Mouse (Mus musculus): ENCODE data around the gene Gsta1.
"Not testable (repeated sequence)": the region's sequence is repeated elsewhere in the genome, so short reads cannot be mapped to it uniquely, and the experiment has no call there.

Gene Gsta1

GRCm38 (mm10) chr9:78230461-78230860, at the start of gene Gsta1:
Gene Gsta1 (plus strand): TSS chr9:78230656.
- DNase-seq (ENCODE audit: low spot score in 2 of 2), result not testable (repeated sequence)

- DNase-seq (ENCODE audit: low spot score in 2 of 2), result not testable (repeated sequence)
These were observed 48.0 kb upstream of the Gsta1 start, which contains the start of gene Gsta4 for GRCm38 (mm10) chr9:78182474-78182873. Gene Gsta4 (plus strand): TSS chr9:78182774.

DNA sequence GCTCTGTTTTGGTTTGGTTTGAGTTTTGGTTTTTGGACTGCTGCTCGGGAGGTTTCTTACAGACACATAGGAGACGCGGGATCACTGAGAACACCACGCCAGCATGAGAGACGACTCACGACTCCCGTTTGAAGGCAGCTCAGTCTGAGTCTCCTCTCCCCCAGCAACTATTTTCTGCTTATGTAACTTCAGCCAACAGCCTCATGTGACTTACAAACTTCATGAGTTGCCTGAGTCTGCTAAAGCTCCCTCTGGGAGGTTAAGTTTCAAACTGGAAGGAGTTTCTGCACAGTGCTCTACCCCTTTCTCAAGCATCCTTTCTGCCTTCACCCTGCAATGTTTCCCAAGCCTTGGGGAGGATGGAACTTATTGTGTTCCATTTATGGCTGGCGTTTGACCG, 44.8 kb upstream of the Gsta1 start:
- no peak for DNase-seq (ENCODE audit: low spot score in 2 of 2)

- no peak for DNase-seq (ENCODE audit: low spot score in 2 of 2)
These were observed 41.5 kb upstream of the Gsta1 start for GRCm38 (mm10) chr9:78188910-78189309.

DNA sequence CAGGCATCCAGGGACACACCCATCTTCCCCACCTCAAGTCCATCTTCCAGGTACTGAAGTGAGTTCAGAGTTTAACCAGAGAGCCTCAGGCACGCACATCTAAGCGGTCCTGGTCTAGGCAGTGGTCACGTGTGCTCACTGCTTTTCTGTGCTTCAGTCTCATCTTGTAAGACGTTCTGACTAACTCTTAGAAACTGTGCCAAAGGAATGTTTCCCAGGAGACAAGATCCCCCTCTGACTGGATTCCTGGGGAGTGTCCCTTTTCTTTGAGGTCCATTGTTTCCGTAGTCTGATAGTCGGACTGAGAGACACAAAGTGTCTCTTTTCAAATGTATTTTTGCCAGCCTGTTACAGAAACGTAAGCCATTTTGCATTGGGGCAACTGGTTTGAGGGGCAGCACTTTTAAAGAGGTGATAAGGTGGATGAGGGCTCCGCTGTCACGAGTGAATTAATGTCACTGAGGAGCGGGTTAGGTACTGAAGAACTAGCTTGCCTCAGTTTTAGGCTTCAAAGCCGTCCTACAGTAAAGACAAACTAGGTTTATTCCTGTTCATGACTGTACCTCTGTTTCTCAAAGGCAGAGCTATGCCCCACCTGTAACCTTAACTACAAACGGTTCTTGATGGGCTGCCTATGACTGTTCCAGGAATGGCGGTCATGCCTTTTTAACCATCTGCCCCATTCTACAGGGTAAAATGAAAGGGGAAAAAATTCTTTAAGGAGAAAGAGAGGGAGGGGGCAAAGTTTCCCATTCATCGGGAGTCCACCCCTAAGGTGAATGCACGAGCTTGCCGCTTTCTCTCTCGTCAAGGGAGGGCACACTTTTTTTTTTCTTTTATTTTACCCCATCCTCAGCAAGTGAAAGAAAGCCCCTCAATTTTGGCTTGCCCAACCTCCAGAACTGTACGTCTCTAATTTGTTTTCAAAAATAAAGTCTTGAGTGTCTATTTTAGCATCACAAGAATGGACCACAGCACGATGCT, 39.5 kb upstream of the Gsta1 start:
- no peak for DNase-seq (ENCODE audit: low spot score in 2 of 2)

GRCm38 (mm10) chr9:78191736-78192135, 38.7 kb upstream of the Gsta1 start:
- peak in 1 of 2 experiments; percentile 51 for DNase-seq (ENCODE audit: low spot score in 2 of 2)

GRCm38 (mm10) chr9:78193902-78194597, 36.4 kb upstream of the Gsta1 start:
- peak; percentile 53 to 58 for DNase-seq (ENCODE audit: low spot score in 2 of 2)

DNA sequence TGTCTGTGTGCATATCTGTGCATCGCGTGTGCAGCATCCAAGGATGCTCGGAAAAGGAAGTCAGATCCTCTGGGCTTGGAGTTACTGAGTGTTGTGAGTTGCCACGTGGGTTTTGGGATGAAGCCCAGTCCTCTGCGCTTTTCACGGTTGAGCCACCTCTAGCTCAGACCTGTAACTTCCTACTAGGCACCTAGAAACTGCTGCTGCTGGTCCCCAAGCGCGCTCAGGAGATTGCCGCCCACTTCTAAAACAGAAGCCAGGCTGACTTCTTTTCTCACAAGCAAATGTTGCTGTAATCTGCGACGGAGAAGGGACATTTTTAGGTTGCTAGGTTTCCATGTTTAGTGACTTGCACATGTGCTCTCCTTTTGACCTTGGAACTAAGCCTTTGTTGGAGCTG, 35.4 kb upstream of the Gsta1 start:
- DNase-seq (ENCODE audit: low spot score in 2 of 2), result no peak

- DNase-seq (ENCODE audit: low spot score in 2 of 2), result no peak
These were observed 32.7 kb upstream of the Gsta1 start for GRCm38 (mm10) chr9:78197801-78198200.

- DNase-seq (ENCODE audit: low spot score in 2 of 2), result no peak
These were observed 26.3 kb upstream of the Gsta1 start for GRCm38 (mm10) chr9:78204194-78204593.

GRCm38 (mm10) chr9:78208956-78209355, 21.5 kb upstream of the Gsta1 start:
- no peak for DNase-seq (ENCODE audit: low spot score in 2 of 2)

- DNase-seq (ENCODE audit: low spot score in 2 of 2), result no peak
These were observed 20.4 kb upstream of the Gsta1 start for GRCm38 (mm10) chr9:78210079-78210478.

- DNase-seq (ENCODE audit: low spot score in 2 of 2), result no peak
These were observed 19.6 kb upstream of the Gsta1 start for GRCm38 (mm10) chr9:78210821-78211220.

DNA sequence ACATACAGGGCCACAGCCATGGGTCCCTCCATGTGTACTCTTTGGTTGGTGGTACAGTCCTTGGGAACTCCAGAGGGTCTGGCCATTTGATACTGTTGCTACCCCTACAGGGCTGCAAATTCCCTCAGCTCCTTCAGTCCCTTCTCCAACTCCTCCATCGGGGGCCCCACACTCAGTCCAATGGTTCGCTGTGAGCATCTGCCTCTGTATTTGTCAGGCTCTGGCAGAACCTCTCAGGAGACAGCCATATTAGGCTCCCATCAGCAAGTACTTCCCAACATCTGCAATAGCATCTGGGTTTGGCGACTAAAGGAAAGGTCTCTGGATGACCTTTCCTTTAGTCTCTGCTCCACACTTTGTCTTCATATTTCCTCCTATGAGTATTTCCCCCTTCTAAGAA, 18.9 kb upstream of the Gsta1 start:
- no peak for DNase-seq (ENCODE audit: low spot score in 2 of 2)

DNA sequence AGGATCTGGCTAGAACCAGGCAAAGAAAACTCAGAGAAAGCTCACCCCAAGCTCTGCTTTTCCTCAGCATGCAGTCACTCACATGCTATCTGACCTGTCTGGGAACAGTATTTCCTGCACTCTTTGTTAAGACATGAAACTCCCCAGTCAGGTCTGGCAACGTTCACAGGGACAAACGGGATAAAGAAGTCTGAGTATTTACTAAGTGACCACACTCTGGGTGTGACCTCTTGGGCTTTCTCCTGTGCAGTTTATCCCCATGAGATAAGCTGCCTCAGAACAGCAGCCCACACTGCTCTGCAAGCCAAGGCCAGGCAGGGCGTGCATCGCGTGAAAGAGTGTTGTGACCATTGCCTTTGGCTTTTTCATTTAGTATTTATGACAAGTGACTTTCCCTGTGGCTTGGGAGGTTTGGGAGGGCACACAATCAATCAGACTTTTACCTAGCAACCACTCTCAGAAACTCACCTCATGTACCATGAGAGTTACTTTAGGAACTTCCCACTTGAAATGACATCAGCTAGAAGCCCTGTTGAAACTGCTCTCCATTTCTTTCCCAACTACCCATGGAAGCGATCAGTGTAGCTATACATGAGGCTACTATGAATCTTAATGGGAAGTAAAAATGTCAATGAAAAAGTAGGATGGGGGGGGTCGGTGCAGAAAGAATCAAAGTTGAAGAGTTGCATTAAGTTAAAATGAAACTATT, 18.0 kb upstream of the Gsta1 start:
- peak; percentile 56 to 65 for DNase-seq (ENCODE audit: low spot score in 2 of 2)

DNA sequence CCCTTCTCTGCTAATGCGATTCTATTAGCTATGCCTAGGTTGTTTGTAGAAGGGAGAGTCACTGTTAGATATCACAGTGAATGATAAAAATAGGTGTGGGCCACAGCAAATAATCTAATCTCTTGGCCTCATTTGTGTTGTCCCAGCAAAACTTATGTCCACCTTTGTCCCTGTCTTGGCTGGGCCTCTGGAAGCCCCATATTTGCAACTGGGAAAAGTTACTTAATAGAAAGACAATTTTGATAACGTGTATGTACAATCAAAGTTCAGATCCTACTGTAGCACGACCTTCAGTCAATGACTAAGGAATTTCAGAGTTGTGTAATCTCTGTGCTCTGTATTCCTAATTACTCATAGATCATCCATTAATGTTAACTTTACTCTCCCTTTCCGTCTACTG, 13.4 kb upstream of the Gsta1 start:
- DNase-seq (ENCODE audit: low spot score in 2 of 2), result no peak

- DNase-seq (ENCODE audit: low spot score in 2 of 2), result no peak
These were observed 7.8 kb upstream of the Gsta1 start for GRCm38 (mm10) chr9:78222616-78223015.

DNA sequence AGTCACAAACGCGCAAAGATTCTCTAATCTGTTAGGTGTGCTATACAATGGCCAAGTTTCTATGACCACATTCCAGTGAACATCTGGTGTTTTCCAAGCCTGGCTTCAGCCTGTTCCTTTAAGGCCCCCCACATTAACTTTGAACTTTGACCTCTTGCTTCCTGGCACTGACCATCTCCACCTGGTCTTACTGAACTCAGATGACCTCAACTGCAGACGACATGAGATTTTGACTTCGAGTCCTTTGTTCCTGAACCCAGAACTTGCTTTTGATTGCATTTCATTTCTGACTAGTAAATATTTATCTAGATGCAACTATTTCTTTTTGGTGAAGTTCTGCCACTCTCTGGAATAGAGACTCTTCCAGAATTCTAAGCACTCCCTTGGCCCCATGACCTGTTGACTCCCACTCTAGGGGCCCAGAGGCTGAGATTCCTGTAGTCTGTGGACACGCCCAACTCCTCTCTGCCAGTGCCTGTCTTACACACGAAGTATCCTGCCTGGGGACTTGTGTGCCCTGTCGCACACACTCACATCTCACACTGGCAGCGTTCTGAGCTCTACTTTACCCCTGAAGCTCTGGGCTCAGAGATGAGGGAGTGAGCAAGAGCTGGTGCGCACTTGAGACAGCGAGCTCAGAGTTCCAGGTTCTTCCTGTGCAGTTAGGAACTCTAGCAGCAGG, 7.1 kb upstream of the Gsta1 start:
- DNase-seq (ENCODE audit: low spot score in 2 of 2), result no peak

GRCm38 (mm10) chr9:78224418-78224817, 6.0 kb upstream of the Gsta1 start:
- DNase-seq (ENCODE audit: low spot score in 2 of 2), result no peak

DNA sequence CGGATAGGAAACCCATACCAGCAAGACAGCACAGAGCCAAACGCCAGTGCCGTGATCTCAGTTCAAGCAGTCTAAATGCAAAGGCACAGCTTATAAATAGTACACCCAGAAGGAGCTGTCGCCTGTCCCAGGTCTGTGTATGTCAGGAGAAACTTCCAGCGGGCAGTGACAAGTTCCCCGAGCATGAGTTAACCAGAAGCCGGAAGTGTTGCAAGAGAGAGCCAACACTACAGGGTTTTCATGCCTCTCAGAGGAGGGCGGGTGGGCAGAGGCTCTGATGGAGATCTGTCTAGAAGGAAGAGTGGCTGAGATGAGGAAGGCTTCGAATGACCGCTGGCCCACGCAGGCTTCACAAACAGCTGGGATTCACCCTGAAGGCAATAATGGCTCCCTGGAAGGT, 5.2 kb upstream of the Gsta1 start:
- no peak for DNase-seq (ENCODE audit: low spot score in 2 of 2)

DNA sequence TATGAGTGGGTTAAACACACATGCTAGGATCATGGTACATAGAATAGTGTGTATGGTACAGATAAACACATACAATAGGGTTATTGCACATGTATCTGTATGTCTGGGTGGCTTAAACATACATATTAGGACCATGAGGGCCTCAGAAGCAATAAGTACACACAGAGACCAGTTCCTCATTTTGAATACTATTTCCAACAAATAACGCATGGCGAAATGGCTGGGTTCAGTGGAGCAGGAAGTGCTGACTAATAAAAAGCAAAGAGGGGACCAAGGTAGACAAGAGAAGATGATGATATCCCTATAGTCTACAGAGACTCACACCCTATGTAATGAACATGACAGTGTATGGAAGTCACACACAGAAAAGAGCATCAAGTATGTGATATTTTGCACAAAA, 2.3 kb upstream of the Gsta1 start:
- DNase-seq (ENCODE audit: low spot score in 2 of 2), result no peak

DNA sequence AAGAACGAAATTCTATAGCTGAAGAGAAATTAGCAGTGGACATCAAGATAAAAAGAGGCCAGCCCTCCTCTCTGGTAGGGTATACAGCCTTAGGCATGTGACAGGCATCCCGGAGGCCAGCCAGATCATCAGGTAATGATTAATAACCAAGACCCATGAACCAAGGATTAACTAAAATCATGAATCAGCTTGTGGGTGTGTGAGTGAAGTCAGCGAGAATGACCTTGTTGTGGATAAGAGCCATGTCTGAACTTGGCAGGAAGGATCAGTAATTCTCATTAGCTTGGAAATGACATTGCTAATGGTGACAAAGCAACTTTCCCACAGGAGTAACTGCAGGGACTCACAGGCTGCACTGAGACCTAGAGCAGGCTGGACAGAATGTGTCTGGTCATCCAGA, 798 bp upstream of the Gsta1 start:
- peak; percentile 10 to 37 for DNase-seq (ENCODE audit: low spot score in 2 of 2)
